Mouse (Mus musculus) CH12.LX (cell line): ENCODE data around the gene Sp7. TPM values are rescaled to one million over a fixed set of nuclear protein-coding genes. Genes with fewer than 3 reads are reported as not detected.

Experiments used
- DNase-seq: peaks from one replicate; pipeline ENCODE4 v3.0.0-alpha.2; 2013; ENCODE audit errors: extremely low read depth
- H3K27ac ChIP-seq: 2 replicates; pipeline ENCODE4 v1.5.1; 2012; ENCODE audit warnings: low read depth, mild to moderate bottlenecking, control low read depth, moderate library complexity; ENCODE audit not compliant: insufficient read depth
- H3K27me3 ChIP-seq: replicated peaks from 2 replicates; pipeline ENCODE3; 2012; ENCODE audit warnings: inconsistent platforms
- H3K36me3 ChIP-seq, 2 experiments: replicated peaks in 1 of 2; 2 replicates each; pipeline versions ENCODE3 to v1.6.1; 2012; ENCODE audit warnings: inconsistent platforms in 1 of 2, low read length in 1 of 2, mild to moderate bottlenecking in 1 of 2, mixed read lengths in 1 of 2, moderate library complexity in 1 of 2; ENCODE audit not compliant: control insufficient read depth in 1 of 2, insufficient read depth in 1 of 2
- H3K4me1 ChIP-seq, 2 experiments: 2 replicates each; pipeline ENCODE4 v1.6.1; 2012; ENCODE audit warnings: inconsistent platforms in 1 of 2, moderate library complexity in 1 of 2; ENCODE audit not compliant: insufficient read depth in 2 of 2, control insufficient read depth in 1 of 2
- H3K4me2 ChIP-seq: 2 replicates; pipeline ENCODE4 v1.6.1; 2012; ENCODE audit warnings: low read depth, mild to moderate bottlenecking, control low read depth; ENCODE audit not compliant: poor library complexity, insufficient read depth, severe bottlenecking
- H3K4me3 ChIP-seq, 3 experiments: fragments of 150-350 bp in 1 of 3; sonication (generic) in 1 of 3; replicated peaks in 1 of 3; 2 replicates each; pipeline versions ENCODE3 to v1.5.1; 2011 to 2012; ENCODE audit warnings: low read depth in 2 of 3, low read length in 2 of 3, mild to moderate bottlenecking in 2 of 3, moderate library complexity in 2 of 3, control low read depth in 1 of 3, improper control_type of control experiment in 1 of 3, inconsistent platforms in 1 of 3, mixed read lengths in 1 of 3; ENCODE audit not compliant: poor library complexity in 1 of 3
- H3K79me2 ChIP-seq: replicated peaks from 2 replicates; pipeline ENCODE4 v1.6.1; 2012; ENCODE audit warnings: mild to moderate bottlenecking, moderate library complexity; ENCODE audit not compliant: control insufficient read depth, poor library complexity, insufficient read depth, severe bottlenecking; ENCODE audit errors: extremely low read depth
- H3K9ac ChIP-seq: 2 replicates; pipeline ENCODE4 v1.6.1; 2012; ENCODE audit warnings: low read depth, mild to moderate bottlenecking, control low read depth, moderate library complexity; ENCODE audit not compliant: insufficient read depth
- H3K9me3 ChIP-seq: replicated peaks from 2 replicates; pipeline ENCODE3; 2012; ENCODE audit warnings: low read length, inconsistent platforms, mixed read lengths
- CHD1 ChIP-seq: IDR thresholded peaks from 2 replicates; pipeline ENCODE4 v1.6.1; 2012; ENCODE audit warnings: low read depth, low read length, improper control_type of control experiment, inconsistent platforms
- CTCF ChIP-seq, 2 experiments: IDR thresholded peaks in 1 of 2; conservative IDR thresholded peaks in 1 of 2; 2 replicates each; pipeline ENCODE4 v1.5.1; 2011 to 2012; ENCODE audit warnings: low read depth in 2 of 2, low read length in 2 of 2, improper control_type of control experiment in 1 of 2, inconsistent platforms in 1 of 2, mild to moderate bottlenecking in 1 of 2, moderate library complexity in 1 of 2
- GABPA ChIP-seq: IDR thresholded peaks from 2 replicates; pipeline ENCODE4 v1.6.1; 2012; ENCODE audit warnings: low read depth, low read length, improper control_type of control experiment, inconsistent platforms; ENCODE audit not compliant: insufficient replicate concordance
- MAFK ChIP-seq: IDR thresholded peaks from 2 replicates; pipeline ENCODE4 v1.6.1; 2011; ENCODE audit warnings: low read length, improper control_type of control experiment; ENCODE audit not compliant: insufficient replicate concordance
- MAX ChIP-seq: IDR thresholded peaks from 2 replicates; pipeline ENCODE4 v1.6.1; 2011; ENCODE audit warnings: low read length, improper control_type of control experiment
- MAZ ChIP-seq: IDR thresholded peaks from 2 replicates; pipeline ENCODE4 v1.6.1; 2012; ENCODE audit warnings: low read depth, mild to moderate bottlenecking, inconsistent platforms, low read length, improper control_type of control experiment, moderate library complexity
- MYC ChIP-seq: IDR thresholded peaks from 2 replicates; pipeline ENCODE4 v1.6.1; 2011; ENCODE audit warnings: low read depth, mild to moderate bottlenecking, improper control_type of control experiment, low read length
- POLR2A ChIP-seq: IDR thresholded peaks from 2 replicates; pipeline ENCODE4 v1.6.1; 2011; ENCODE audit warnings: low read depth, mild to moderate bottlenecking, improper control_type of control experiment, low read length
- POLR2AphosphoS2 ChIP-seq: IDR thresholded peaks from 2 replicates; pipeline ENCODE4 v1.6.1; 2011; ENCODE audit warnings: low read depth, low read length, improper control_type of control experiment
- RAD21 ChIP-seq: IDR thresholded peaks from 2 replicates; pipeline ENCODE4 v1.6.1; 2011; ENCODE audit warnings: low read depth, mild to moderate bottlenecking, low read length, improper control_type of control experiment, moderate library complexity
- ZC3H11A ChIP-seq: IDR thresholded peaks from 2 replicates; pipeline ENCODE4 v1.6.1; 2012; ENCODE audit warnings: low read depth, mild to moderate bottlenecking, inconsistent platforms, low read length, improper control_type of control experiment
- dilution Hi-C: fragments of 300-500 bp; cut with MboI; formaldehyde crosslinking; loops from 2 replicates; pipeline ENCODE4 v1.14.3; 2020; ENCODE audit warnings: low sequenced_read_pairs; ENCODE audit not compliant: extremely low pct_unique_long_range_greater_than_20kb, extremely low pct_ligation_motif_present
- in situ Hi-C: fragments of 300-500 bp; cut with MboI; formaldehyde crosslinking; loops from 3 replicates; pipeline ENCODE4 v1.14.3; 2019; ENCODE audit warnings: low sequenced_read_pairs, low pct_ligation_motif_present, low pct_unique_long_range_greater_than_20kb, mixed read lengths
- polyA plus RNA-seq: library from polyadenylated mRNA; unstranded; fragments of >175 nt; gene quantifications from 2 replicates; pipeline ENCODE4 v1.2.1, GENCODE M21; 2012; ENCODE audit warnings: low read depth; ENCODE audit not compliant: insufficient read length
- total RNA-seq, 2 experiments: library from RNA; depleted of rRNA; stranded (reverse); fragments of 300-350 nt in 1 of 2; fragments of >200 nt in 1 of 2; gene quantifications; 2 replicates each; pipeline ENCODE4 v1.2.3; 2012 to 2014

Sp7 gene
- total and polyA plus RNA-seq, 3 experiments, result not detected

DNA sequence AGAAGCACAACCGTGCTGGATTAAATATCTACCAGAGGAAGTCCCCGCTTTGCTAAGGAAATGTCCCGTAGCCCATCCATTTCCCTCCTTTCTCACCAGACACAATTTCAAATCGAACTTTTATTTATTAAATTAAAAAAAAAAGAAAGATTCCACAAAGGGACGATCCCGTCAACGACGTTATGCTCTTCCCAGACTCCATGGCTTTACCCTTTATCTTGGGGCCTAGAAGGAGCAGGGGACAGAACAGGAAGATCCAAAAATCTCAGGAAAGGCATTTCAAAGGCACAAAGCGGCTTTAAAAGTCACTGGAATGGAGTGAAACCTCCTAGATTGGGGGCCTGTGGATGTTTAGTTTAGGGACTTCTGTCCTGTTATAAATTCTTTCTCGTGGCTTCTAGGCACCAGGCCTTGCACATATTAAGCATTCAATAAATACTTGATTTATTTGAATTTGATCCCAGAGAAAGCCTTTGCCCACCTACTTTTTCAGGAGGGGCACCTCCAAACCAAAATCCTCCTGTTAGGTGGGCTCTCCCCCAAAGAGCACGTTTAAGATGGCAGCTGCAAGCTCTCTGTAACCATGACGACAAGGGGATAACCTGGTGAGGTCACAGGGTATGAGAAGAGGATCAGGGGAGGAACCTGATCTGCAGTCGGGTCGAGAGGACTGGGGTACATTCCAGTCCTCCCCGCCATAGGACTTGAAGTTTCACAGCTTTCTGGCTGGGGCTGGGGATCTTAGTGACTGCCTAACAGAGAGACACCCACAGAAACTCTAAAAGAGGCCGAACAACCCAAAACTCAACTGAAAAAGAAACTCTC is 10.3 kb downstream of the Sp7 start:
- in situ Hi-C loops, result no loop called here
- no peaks in the 10 kb centered on the region for H3K36me3 ChIP-seq
- peaks cover 42% of the 10 kb centered on the region for H3K27me3 ChIP-seq

DNA sequence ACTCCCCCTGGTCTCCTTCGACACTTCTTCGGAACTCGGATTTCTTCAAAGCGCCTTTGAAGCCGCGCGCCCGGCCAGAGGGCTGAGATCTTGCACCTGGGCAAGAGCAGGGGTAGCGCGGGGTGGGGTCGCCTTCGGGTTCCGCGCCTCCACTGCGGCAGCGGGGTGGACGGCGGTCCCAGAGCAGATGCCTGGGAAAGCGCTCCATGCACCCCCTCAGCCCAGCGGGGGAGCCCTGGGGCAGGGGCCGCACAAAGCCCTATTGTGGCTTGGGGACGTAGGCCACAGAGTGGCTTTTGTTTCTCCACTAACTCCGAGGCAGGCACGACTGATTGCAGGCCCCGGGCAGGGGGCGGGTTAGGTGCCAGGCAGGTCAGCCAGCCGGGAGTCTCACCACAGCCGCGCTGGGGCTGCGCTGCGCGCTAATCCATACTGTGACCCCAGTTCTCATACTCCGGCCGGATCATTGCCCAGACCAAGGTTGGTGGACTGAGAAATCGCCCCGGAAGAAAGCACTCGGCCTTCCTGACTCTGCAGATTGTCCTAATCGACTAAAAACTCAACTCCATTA is 11.0 kb downstream of the Sp7 start:
- peaks cover 13% of the 10 kb centered on the region for H3K9me3 ChIP-seq
- H3K4me1 ChIP-seq, result peaks cover 6 to 10% of the 10 kb centered on the region in 2 experiments; a peak in 2 of 4 replicates
- DNase-seq, result no peak
- in situ Hi-C loops, result no loop called here
- no peak overlapping the region for H3K4me3 ChIP-seq
- H3K27me3 ChIP-seq, result peaks cover 38% of the 10 kb centered on the region
- no peaks in the 10 kb centered on the region for H3K79me2 ChIP-seq
- no peak overlapping the region for H3K9ac ChIP-seq
- dilution Hi-C loops, result no loop called here
- TF ChIP-seq MYC (no peak), CHD1 (no peak), CTCF (conservative IDR thresholded peaks at IDR 0.05 in 1 of 2, IDR thresholded peaks at IDR 0.05 in 1 of 2; ENCODE audit: low read depth in 2 of 2, low read length in 2 of 2) (no peak), MAZ (no peak), MAFK (no peak)
- no peaks in the 10 kb centered on the region for H3K36me3 ChIP-seq
- no peak overlapping the region for H3K27ac ChIP-seq
- no peak overlapping the region for H3K4me2 ChIP-seq

More for the DNA sequence above, 10.3 kb downstream of the Sp7 start:
- Histone ChIP-seq H3K9ac (no peak overlapping the region), H3K4me3 (no peak overlapping the region), H3K4me2 (no peak overlapping the region), H3K79me2 (no peaks in the 10 kb centered on the region), H3K4me1 (0 out of 4 replicates have a peak, but pooled peaks cover 0 to 7% of the 10 kb centered on the region in 2 experiments), H3K9me3 (peaks cover 13% of the 10 kb centered on the region), H3K27ac (no peak overlapping the region)
- DNase-seq, result no peak
- dilution Hi-C loops, result no loop called here
- TF ChIP-seq POLR2AphosphoS2 (no peak), RAD21 (no peak), GABPA (no peak), ZC3H11A (no peak)

DNA sequence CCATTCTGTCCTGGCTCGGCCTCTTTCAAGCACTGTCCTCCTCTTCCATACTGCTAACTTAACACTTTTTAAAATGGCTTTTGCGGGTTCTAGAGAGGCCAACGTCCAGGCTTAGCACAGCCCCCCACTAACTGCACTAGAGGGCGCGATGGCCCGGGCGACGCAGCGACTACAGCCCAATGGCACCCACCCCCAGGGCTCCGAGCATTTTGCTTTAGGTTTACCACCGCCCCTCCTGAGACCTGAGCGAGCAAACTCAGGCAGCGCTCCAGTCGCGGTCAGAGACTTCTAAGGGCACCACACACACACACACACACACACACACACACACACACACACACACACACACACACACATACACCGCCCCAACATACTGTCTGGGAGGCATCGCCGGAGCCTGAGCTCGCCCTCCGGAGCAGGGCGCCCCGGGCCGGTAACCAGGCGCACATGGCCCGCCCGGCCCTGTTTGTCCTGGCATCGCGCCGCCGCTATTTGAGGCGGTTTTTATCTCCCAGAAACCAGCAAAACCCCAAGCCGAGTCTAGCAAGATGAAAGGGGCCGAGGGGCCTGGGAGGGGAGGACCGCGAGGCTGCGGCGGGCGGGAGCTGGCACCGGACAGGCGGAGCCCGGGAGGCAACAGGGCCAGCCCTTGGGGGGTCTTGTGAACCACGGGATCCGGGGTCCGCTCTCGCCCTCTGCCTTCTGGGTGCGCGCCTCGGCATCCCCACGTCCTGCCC is 11.7 kb downstream of the Sp7 start:
- Histone ChIP-seq H3K36me3 (no peaks in the 10 kb centered on the region), H3K9me3 (peaks cover 13% of the 10 kb centered on the region), H3K4me1 (peaks cover 6 to 10% of the 10 kb centered on the region in 2 experiments; a peak in 2 of 4 replicates), H3K4me3 (no peak overlapping the region), H3K9ac (no peak overlapping the region), H3K27ac (no peak overlapping the region), H3K79me2 (no peaks in the 10 kb centered on the region), H3K27me3 (peaks cover 35% of the 10 kb centered on the region)
- in situ Hi-C loops (no loop called here), dilution Hi-C loops (no loop called here)
- no peak for DNase-seq
- TF ChIP-seq POLR2A, result no peak
- no peak for TF ChIP-seq MAX
- TF ChIP-seq, all 38 proteins: peak for 0
- H3K4me2 ChIP-seq, result no peak overlapping the region
